Mouse (Mus musculus) intestine, embryonic 15.5 days (tissue): ENCODE results near the gene Vmn1r84. TPM values are rescaled to one million over a fixed set of nuclear protein-coding genes. Genes with fewer than 3 reads are reported as not detected.

ENCODE experiments used
- ATAC-seq: fragments of 200-750 bp; cut with Nextera tagmentation; 2 replicates; pipeline ENCODE4 v1.8.0; 2017; ENCODE audit warnings: moderate TSS enrichment, moderate library complexity
- H3K27ac ChIP-seq: fragments of 300-500 bp; sonication (generic); 2 replicates; pipeline ENCODE4 v1.5.1; 2015; ENCODE audit warnings: mild to moderate bottlenecking, inconsistent platforms
- H3K27me3 ChIP-seq: fragments of 300-500 bp; sonication (generic); replicated peaks from 2 replicates; pipeline ENCODE4 v1.6.1; 2015; ENCODE audit warnings: inconsistent platforms
- H3K36me3 ChIP-seq: fragments of 300-500 bp; sonication (generic); 2 replicates; pipeline ENCODE4 v1.6.1; 2015; ENCODE audit warnings: inconsistent platforms
- H3K4me1 ChIP-seq: fragments of 300-500 bp; sonication (generic); replicated peaks from 2 replicates; pipeline ENCODE4 v1.6.1; 2015; ENCODE audit warnings: inconsistent platforms
- H3K4me2 ChIP-seq: fragments of 300-500 bp; sonication (generic); replicated peaks from 2 replicates; pipeline ENCODE4 v1.6.1; 2015; ENCODE audit warnings: mild to moderate bottlenecking, inconsistent platforms
- H3K4me3 ChIP-seq: fragments of 300-500 bp; sonication (generic); replicated peaks from 2 replicates; pipeline ENCODE4 v1.5.1; 2015; ENCODE audit warnings: inconsistent platforms
- H3K9ac ChIP-seq: fragments of 300-500 bp; sonication (generic); 2 replicates; pipeline ENCODE4 v1.6.1; 2015; ENCODE audit warnings: inconsistent platforms
- H3K9me3 ChIP-seq: fragments of 300-500 bp; sonication (generic); 2 replicates; pipeline ENCODE4 v1.6.1; 2016; ENCODE audit warnings: inconsistent platforms
- WGBS: fragments of 180-500 bp; shearing (Covaris S2); methylation state at CpG from one replicate; pipeline ENCODE4 v1.1.7; 2015; 5-methylcytosine and 5-hydroxymethylcytosine counted together
- polyA plus RNA-seq: library from polyadenylated mRNA; unstranded; fragments of >200 nt; fragmentation: Nextera tagmentation; extraction: Ambion mirVana; gene quantifications from 2 replicates; pipeline ENCODE4 v1.2.1, GENCODE M21; 2015

Gene Vmn1r84
- polyA plus RNA-seq: not detected in 2 replicates

- Histone ChIP-seq H3K9me3 (no peaks in the 10 kb centered on the region), H3K27me3 (no peaks in the 10 kb centered on the region), H3K36me3 (no peaks in the 10 kb centered on the region), H3K9ac (no peak within 1 kb of the TSS), H3K4me2 (no peak within 1 kb of the TSS), H3K4me1 (no peaks in the 10 kb centered on the region), H3K27ac (no peak within 1 kb of the TSS), H3K4me3 (no peak within 1 kb of the TSS)
- 58% methylated on average over 1 of the region's 1 CpGs for WGBS
- no peak for ATAC-seq
Observed at GRCm38 (mm10) chr7:12369173-12369572, at the start of gene Vmn1r84. Gene Vmn1r84, minus strand, starts transcription at chr7:12369273.

GRCm38 (mm10) chr7:12329381-12329780 lies 39.7 kb downstream of the Vmn1r84 start, which contains the start of gene Vmn1r83:
Gene Vmn1r83, minus strand, starts transcription at chr7:12329481.
- H3K4me3 ChIP-seq: no peak within 1 kb of the TSS
- H3K4me2 ChIP-seq: no peak within 1 kb of the TSS
- no peak within 1 kb of the TSS for H3K27ac ChIP-seq
- H3K9me3 ChIP-seq: no peaks in the 10 kb centered on the region
- no peak within 1 kb of the TSS for H3K9ac ChIP-seq
- 74% methylated on average over 2 of the region's 2 CpGs for WGBS
- ATAC-seq: no peak
- H3K36me3 ChIP-seq: no peaks in the 10 kb centered on the region
- H3K27me3 ChIP-seq: no peaks in the 10 kb centered on the region
- no peaks in the 10 kb centered on the region for H3K4me1 ChIP-seq

Other genes starting within 250 kb of the Vmn1r84 start
- gene Vmn1r78, start 219.0 kb downstream of the Vmn1r84 start, polyA plus RNA-seq: not detected in 2 replicates
- not detected in 2 replicates for gene Vmn1r79, start 198.0 kb downstream of the Vmn1r84 start, polyA plus RNA-seq
- gene Vmn1r80, start 180.0 kb downstream of the Vmn1r84 start, polyA plus RNA-seq: not detected in 2 replicates
- not detected in 2 replicates for gene Vmn1r81, start 101.0 kb downstream of the Vmn1r84 start, polyA plus RNA-seq
- not detected in 2 replicates for gene Vmn1r82, start 68.8 kb downstream of the Vmn1r84 start, polyA plus RNA-seq
- 0.05 TPM in 1 of 2 replicates, not detected in the other for gene Vmn1r83, start 39.8 kb downstream of the Vmn1r84 start, polyA plus RNA-seq
- gene Zfp551, start 53.5 kb upstream of the Vmn1r84 start, polyA plus RNA-seq: 3.1 and 3.2 TPM in 2 replicates
- 13.4 and 16.4 TPM in 2 replicates for gene Zfp606, start 109.0 kb upstream of the Vmn1r84 start, polyA plus RNA-seq
- not detected in 2 replicates for gene 2900092C05Rik, start 143.2 kb upstream of the Vmn1r84 start, polyA plus RNA-seq
- gene Vmn2r53, start 239.5 kb upstream of the Vmn1r84 start, polyA plus RNA-seq: not detected in 2 replicates